Mouse (Mus musculus): ENCODE measurements around the gene Ptpn5. TPM values are rescaled to one million over a fixed set of nuclear protein-coding genes. Genes with fewer than 3 reads are reported as not detected.

The Ptpn5 gene
- not detected for total RNA-seq (2021)
- long read RNA-seq, experiment 1: 0 reads
- long read RNA-seq, experiment 2: 0 reads

DNA sequence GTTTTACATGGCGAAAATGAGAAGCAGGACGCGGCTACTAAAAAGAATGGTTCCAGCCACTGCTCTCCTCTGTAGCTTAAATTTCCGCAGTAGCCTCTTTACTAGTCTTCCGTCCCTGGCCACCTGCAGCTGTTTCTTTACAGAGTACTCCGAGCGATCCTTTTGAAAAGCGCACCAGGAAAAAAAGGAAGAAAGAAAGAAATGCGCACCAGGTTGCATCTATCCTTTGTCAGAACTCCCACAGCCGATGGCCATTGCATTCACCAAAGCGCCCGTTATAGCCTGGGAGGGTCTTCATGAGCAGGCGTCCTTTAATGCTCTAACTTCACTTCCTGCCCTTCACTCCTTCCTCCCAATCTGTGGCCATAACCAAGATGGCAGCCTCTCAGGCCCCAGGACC is at the start of gene Ptpn5:
Gene Ptpn5 (minus strand): TSS at position 354 of the 400 bp plus-strand sequence.
- DNase-seq: no peak
- intact Hi-C loops (cut with DNase I; ENCODE audit: low total_unique reads): no loop called here

DNA sequence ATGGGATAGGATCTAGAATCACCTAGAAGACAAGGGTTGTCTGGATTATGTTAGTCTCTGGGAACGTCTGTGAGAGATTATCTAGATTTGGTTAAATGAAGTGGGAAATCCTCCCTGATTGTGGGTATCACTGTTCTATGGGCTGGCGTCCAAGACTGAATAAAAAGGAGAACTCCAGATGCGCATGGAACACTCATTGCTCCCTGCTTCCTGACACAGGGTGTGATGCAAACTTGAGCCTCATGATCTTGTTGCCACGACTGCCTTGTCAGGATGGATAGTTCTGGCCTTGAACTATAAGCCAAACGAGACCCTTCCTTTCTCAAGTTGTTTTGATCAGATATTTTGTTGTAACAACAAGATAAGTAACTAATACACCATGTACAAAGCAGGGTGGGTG is 37.3 kb upstream of the Ptpn5 start:
- DNase-seq: no peak
- intact Hi-C loops (cut with DNase I; ENCODE audit: low total_unique reads): no loop called here

DNA sequence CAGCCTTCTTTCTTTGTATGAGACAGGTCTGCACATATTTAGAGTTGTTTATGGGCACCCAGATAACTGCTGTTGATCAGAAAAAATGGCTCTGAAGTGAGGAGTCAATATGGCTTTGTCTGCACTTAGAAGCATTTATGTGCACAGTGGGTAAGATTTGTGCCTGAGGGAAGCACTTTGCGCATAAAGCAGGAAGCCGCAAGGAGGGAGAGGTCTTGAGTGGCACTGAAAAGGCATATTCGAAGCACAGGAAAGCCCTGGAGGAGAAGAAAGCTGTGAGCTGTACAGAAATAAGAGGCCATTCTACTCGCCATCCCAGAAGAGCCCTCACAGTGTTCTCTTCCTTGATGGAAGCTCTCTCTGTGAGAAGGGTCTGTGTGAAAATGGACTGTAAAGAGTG is 31.5 kb upstream of the Ptpn5 start:
- intact Hi-C loops (cut with DNase I; ENCODE audit: low total_unique reads): no loop called here
- no peak for DNase-seq

DNA sequence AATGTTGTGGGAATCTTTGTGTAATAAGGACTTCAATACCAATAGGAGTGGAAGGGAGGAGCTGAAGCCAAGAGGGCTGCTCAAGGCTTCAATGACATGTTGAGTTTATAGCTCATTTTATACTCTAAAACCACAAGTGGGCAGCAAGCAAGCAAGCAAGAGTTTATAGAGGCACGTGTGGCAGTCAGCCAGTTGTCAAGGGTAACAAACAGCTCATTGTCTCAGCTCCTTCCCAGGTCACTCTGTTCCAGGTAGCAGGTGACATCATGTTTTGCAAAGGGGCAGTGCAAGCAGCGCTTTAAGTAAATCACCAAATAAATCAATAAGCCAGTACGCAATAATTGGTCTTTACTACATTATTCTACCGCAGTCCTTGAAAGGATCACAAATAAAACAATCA is 29.7 kb upstream of the Ptpn5 start:
- DNase-seq: no peak
- intact Hi-C loops (cut with DNase I; ENCODE audit: low total_unique reads): no loop called here

DNA sequence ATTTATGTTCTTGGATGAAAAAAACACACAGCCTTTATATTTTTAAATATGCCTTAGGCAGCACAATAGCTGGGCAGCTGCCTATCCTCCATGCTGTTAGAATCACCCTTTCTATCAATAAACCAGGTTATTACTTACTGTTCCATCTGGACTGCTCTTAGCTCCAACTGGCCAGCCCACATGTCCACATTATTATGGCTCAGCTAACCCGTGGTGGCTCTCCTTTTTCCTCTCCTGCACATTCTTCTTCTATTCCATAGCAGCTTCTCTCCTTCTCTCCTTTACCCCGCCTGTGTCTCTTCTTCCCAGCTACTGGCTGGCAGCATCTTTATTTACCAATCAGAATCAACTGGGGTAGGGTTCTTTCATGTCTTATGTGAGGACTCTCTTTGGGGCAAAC is 25.0 kb upstream of the Ptpn5 start:
- intact Hi-C loops (cut with DNase I; ENCODE audit: low total_unique reads): no loop called here
- no peak for DNase-seq

DNA sequence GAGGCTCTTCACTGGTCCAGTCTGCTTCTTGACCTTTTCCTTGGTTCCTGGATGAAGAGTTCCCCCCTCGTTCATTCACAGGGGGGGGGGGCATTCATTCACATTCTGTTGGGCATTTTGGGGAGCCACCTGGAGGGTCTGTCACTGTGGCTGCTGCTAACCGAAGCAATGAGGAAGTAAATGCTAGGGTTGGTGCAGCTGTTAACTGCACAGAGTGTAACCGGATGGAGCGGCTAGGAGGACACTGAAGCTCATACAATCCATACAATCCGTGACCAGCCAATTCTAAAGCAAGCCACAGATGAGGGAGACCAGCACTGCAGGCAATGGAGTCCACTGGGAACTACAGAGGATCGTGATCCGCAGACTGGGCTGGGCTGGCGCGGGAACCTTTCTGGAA is 24.3 kb upstream of the Ptpn5 start:
- DNase-seq: no peak
- intact Hi-C loops (cut with DNase I; ENCODE audit: low total_unique reads): no loop called here

DNA sequence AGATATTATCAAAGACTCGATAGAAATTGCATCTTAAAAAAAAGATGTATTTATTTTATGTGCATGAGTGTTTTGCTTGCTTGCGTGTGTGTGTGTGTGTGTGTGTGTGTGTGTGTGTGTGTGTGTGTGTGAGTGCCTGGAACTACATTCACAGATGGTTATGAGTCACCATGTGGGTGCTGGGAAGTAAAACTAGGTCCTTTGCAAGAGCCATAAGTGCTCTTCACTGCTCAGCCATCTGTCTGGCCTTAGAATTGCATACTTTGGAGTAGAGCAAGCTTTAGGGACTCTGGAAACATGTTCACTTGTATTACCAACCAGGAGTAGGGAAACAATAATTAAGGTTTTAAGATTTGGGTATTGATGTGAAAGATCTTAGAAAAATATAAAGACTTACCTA is 22.4 kb upstream of the Ptpn5 start:
- DNase-seq: no peak
- intact Hi-C loops (cut with DNase I; ENCODE audit: low total_unique reads): no loop called here

DNA sequence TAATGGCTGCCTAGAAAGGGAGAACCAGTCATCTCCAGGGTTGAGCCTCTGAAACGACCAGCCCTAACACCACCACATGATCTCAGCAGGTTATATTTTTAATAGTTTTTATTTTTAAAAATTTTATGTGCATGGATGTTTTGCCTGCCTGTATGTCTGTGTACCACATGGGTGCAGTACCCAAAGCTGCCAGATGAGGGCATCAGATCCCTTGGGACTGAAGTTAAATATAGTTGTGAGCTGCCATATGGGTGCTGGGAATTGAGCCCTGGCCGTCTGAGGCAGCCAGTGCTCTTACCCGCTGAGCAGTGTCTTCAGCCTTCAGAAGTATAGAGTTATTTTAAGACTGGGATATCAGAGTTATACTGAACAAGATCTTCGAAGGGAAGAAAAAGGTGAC is 21.9 kb upstream of the Ptpn5 start:
- intact Hi-C loops (cut with DNase I; ENCODE audit: low total_unique reads): no loop called here
- no peak for DNase-seq

DNA sequence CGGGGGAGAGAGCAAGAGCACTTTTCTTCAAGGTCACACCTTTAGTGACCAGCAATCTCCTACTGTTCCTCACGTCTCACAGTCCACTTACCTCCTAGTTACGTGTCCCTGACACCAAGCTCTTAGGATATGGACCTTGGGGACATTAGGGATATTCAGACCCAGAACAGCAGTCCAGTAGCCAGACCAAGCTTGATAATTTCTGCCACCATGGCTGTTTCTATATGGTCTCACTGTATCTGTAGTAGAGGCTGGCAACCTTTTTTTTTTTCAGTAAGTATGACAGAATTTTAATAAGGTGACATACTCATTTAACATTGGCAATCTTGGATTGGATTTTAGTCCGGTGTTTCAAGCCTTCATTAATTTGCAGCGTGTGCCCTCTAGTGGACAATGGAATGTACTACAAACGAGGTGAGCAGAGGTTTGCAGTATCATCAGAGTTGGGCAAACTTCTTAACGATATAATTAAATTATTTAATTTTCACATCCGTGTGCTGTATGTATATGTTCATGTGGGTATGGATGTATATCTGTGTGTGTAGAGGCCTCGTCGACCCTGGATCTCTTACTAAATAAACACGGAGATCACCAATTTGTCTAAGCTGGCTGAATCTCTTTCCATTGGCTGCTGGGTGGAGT is 17.1 kb upstream of the Ptpn5 start:
- DNase-seq: no peak

DNA sequence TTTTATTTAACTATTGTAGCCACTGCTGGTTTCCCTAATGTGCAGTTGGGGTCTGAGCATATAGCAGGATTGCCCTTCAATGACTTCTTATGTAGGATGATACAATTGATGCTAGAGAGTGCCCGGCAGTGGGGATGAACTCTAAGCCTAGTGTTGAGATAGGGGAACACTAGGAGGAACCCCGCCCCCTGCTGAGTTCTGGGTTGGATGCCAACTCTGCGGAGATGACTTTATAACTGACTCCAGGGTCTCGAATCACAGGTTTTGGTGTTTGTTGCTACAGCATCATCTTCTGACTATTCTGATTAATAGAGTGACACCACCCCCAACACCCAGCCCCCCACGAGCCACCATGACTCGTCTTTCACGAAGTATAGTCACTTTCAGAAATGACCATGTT is 14.8 kb upstream of the Ptpn5 start:
- no peak for DNase-seq
- intact Hi-C loops (cut with DNase I; ENCODE audit: low total_unique reads): loop anchor here (2.0 to 10.0 kb wide), 3 partner anchors 53 to 181 kb away; no protein-coding TSS in a partner anchor

More for the DNA sequence above, 17.1 kb upstream of the Ptpn5 start:
- intact Hi-C loops (cut with DNase I; ENCODE audit: low total_unique reads): no loop called here

DNA sequence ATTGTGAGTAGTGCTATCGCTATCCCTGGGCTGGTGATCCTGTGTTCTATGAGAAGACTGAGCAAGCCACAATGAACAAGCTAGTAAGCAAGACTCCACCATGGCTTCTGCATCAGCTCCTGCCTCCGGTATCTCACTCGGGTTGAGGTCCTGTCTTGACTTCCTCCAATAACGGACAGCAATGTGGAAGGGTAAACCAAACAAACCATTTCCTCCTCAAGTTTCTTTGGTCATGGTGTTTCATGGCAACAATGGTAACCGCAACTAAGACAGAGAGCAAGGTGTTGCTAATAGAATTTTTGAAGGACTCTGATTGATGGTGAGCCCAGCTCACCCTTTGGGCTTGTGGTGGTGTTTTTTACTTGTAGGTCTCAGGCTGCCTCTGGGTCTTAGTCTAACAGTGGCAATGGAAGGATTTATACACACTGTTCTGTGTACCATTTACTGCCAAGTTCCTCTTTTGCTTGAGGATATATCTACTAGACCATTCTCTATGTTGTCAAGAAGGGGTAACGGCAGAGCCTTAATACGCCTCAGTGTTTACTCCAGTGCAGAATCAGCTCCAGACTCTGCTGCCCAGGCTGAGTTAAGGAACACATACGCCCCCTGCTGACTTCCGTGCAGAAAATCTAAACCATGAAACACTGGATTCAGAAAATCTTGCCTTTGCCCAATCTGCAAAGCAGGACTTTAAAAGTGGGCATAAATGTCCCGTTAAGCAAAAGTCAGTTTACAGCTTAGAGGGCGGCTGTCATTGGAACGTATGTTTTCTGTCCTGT is 12.7 kb upstream of the Ptpn5 start:
- DNase-seq: no peak
- intact Hi-C loops (cut with DNase I; ENCODE audit: low total_unique reads): loop anchor here (5.0 to 10.0 kb wide), 2 partner anchors 51 to 179 kb away; no protein-coding TSS in a partner anchor

DNA sequence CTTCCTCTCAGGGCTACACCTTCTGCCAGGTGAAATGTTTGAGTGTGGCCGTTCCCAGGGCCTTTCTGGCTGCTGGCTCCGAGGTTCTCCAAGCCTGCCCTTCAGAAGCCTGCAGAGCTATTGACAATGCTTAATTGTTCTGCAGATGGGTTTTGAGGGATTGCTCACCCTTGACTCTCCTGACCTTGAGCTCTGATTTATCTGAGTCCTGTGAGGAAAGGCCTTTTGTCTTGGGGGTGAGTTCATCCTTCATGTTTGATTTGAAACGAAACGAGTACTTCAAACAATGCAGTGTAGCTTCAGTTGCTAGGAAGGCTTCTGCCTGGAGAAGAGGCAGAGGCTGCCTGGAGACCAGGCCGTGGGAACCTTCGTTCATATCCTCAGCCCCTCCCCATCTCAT is 10.8 kb upstream of the Ptpn5 start:
- intact Hi-C loops (cut with DNase I; ENCODE audit: low total_unique reads): loop anchor here (10.0 kb wide), 1 partner anchor 49 kb away; no protein-coding TSS in a partner anchor
- no peak for DNase-seq

DNA sequence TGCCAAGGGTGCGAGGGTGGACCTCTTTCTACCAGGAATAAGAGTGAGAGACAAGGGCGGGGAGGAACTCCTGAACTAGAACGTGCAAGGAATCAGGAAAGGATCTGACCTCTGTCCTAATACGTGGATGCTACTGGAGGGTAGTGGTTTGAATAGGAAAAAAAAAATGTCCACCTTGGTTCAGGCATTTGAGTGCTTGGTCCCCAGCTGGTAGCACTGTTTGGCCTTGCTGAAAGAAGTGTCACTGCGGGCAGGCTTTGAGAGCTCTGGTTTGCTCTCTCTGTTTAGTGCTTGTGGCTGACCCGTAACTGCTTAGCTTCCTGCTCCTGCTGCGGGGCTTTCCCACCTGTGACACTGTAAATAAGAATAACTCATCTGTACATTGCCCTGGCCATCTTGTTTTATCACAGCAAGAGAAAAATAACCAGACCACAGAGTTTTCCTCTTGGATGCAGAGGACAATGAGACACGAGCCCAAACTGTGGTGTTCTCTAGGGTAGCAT is 6.4 kb upstream of the Ptpn5 start:
- no peak for DNase-seq
- intact Hi-C loops (cut with DNase I; ENCODE audit: low total_unique reads): loop anchor here (10.0 kb wide), 1 partner anchor 45 kb away; no protein-coding TSS in a partner anchor

DNA sequence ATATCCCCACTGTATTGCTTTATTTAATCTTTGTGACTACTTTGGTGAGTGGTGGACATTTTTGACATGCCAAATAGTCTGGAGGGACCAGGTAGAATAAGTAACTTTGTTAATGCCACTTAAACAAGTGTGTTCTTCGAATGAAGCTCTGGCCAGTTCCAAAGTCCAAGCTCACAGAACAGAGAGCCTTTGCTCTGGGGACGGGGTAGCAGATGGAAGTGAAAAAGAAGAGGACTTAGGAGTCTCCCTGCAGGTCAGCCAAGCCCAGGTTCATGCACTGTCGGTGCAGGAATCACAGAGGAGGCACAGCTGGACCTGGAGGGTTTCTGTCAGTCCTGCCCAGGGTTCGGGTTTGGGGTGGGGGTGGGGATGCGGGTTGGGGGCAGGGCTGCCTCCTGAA is 1.1 kb upstream of the Ptpn5 start:
- no peak for DNase-seq
- intact Hi-C loops (cut with DNase I; ENCODE audit: low total_unique reads): no loop called here

DNA sequence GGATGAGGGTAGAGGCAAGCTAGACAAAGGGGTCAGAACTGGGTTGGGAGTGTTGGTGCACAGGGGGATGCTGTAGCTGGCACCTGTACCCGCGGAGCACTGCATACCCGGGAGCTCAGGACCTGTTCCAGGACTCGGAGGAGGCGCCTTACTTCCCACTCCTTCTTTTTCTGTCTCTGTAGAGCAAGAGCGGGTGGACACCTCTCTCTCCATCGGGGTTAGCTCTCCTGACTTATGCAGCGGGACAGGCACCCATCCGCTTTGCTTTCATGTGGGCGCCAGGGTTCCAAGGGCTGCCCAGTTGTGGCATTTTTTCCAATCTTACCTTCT is 588 bp downstream of the Ptpn5 start:
- DNase-seq: no peak
- intact Hi-C loops (cut with DNase I; ENCODE audit: low total_unique reads): no loop called here

DNA sequence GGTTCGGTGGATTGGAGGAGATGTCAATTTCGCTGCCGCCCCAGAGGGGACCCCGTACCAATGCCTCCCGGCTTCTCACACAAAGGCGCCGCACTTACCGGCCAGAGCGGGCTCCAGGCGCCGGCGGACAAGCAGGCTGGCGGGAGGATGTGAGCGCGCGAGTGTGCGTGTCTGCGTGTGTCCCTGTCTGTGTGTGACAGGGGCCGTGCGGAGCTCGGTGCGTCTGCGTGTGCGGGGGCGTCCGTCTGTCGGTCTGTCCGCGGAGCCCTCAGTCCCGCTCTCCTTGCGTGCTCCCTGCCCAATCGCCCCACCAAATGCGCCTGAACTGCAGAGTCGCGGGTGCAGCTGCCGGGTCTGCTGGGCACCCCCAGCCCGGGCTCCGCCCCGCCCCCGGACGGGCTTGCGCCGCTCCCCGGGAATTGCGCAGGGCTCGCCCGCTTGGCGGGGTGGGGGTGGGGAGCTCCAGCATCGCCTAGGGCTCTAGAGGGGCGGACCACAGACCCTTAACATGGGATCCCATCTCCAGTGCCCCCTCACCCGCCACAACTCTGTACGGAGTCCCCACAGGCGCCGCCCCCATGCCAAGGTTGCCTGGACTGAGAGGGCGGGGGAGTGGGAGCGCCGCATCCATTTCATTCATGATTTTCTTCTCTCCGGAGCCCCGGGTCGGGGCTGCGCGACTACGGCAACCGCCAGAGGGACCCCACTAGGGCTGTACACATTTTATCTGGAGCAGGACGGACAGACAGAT is 1.1 kb downstream of the Ptpn5 start:
- intact Hi-C loops (cut with DNase I; ENCODE audit: low total_unique reads): no loop called here
- no peak for DNase-seq

DNA sequence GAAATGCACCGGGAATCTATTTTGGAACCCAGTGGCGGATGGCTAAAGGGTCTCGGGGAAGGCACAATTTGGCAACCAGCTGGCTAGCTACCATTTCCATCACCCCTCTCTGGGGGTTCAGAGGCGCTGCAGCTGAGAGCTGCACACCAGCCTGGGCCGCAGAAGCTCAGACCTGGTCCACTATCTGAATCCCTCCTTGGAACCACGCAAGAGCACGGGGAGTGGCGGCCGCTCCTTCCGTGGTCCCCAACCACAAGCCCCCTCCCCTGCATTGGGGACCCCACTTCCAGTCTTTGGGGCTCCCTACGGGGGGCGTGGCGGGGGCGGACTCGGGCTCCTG is 1.7 kb downstream of the Ptpn5 start:
- no peak for DNase-seq
- intact Hi-C loops (cut with DNase I; ENCODE audit: low total_unique reads): no loop called here

DNA sequence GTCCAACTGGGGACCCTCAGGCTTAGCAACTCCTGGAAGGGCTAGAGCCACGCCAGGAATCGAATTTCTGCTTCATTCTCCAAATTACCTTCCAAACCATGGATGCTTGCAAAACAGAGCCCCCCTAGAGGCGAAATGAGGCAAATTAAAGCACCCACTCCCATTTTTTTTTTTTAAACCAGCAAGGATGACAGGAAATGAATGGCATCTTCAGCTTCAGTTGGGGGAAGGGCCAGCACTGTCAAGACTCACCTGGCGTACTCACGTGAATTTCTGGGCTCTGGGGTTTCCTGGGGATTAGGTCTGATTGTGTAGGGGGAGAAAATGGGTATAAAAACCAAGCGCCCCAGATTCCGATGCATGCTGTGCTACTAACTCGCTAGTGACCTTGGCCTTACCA is 2.2 kb downstream of the Ptpn5 start:
- DNase-seq: no peak
- intact Hi-C loops (cut with DNase I; ENCODE audit: low total_unique reads): no loop called here

DNA sequence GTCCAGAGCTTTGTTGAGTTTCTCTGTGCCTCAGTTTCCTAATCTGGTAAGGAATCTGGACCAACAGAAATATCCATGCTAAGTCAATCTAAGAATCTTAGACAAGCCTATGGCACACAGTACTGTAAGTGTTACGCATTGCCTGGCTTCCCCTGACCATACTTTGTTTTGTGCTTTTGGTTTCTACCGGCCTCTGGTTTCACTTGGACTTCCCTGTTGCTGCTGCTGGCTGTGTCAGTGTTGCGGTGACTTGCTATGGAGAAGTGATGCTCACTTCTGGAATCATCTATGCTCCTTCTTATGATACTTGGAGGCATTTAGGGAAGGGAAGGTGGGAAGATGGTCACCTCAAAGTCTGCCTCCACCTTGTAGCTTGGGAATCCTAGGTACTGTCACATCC is 11.5 kb downstream of the Ptpn5 start:
- intact Hi-C loops (cut with DNase I; ENCODE audit: low total_unique reads): no loop called here
- no peak for DNase-seq

DNA sequence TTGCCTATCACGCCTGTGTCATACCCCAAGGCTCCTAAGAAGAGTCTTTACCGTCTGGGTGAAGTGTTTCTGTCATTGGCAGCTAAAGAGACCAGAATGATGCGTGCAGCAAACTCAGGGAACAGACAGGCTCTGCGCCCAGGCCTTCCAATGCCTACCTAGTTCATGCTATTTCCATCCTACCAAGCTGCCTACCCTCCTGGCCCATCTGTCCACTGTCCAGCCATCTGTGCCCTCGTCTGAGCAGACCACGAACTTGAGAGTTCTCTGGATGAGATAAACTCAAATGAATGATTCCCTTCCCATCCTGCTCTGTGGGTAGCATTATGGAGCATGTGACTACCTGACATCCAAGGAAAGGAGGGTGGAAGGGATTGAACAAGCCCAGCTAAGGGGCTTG is 16.8 kb downstream of the Ptpn5 start:
- intact Hi-C loops (cut with DNase I; ENCODE audit: low total_unique reads): no loop called here
- DNase-seq: no peak
